Mouse (Mus musculus) cerebellum, adult 2 months (tissue): ENCODE results near the gene St6galnac3.

ENCODE experiments used
- CTCF ChIP-seq: fragments of 200-500 bp; IDR thresholded peaks from 2 replicates; pipeline ENCODE4 v1.5.1; 2011; ENCODE audit warnings: low read depth, mild to moderate bottlenecking, control low read depth, low read length, moderate library complexity, borderline replicate concordance; ENCODE audit not compliant: insufficient read depth
- POLR2A ChIP-seq: fragments of 200-500 bp; IDR thresholded peaks from 2 replicates; pipeline ENCODE4 v1.6.1; 2011; ENCODE audit warnings: low read length, control low read depth, borderline replicate concordance; ENCODE audit not compliant: insufficient read depth

DNA sequence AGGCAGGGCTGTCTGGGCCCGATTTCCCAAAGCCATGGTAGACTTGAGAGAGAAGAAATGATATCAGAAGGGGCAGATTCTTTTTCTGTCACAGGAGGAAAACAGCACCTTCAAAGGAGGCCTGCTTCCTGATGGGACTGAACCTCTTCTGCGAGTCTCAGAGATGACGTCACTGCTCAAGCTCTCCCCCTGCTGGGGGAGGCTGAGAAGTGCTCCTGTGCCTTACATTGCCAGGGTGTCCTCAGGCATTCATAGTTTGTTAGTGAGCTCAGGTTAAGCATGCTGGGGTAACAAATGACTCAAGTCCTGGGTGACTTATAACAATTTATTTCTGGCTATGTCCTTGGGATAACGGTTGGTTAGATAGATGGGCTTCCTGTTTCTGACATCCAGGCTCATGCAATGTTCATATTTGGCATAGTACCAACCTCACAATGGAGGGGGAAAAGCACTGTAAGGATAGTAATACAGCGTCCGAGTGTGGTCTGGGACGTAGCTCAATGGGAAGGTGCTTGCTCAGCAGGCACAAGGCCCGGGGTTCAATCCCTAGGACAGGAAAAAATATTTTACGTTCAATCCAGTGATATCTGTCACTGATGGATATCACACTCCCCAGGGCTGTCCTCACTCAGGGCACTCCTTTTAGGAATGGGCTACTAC lies 474.2 kb downstream of the St6galnac3 start:
- TF ChIP-seq CTCF (peak; percentile 82), POLR2A (no peak)
